Mouse (Mus musculus) midbrain, embryonic 15.5 days (tissue): ENCODE measurements around the gene Tbx4. TPM values are rescaled to one million over a fixed set of nuclear protein-coding genes. Genes with fewer than 3 reads are reported as not detected.
A peak's percentile ranks its signal among the peaks of the same experiment; 100 is the strongest.

Source experiments
- ATAC-seq: fragments of 200-750 bp; cut with Nextera tagmentation; replicated peaks from 2 replicates; pipeline ENCODE4 v1.8.0; 2017; ENCODE audit warnings: moderate TSS enrichment
- H3K27ac ChIP-seq: fragments of 300-500 bp; sonication (generic); 2 replicates; pipeline ENCODE4 v1.5.1; 2015; ENCODE audit warnings: mild to moderate bottlenecking, inconsistent platforms
- H3K27me3 ChIP-seq: fragments of 300-500 bp; sonication (generic); replicated peaks from 2 replicates; pipeline ENCODE4 v1.6.1; 2015; ENCODE audit warnings: inconsistent platforms
- H3K36me3 ChIP-seq: fragments of 300-500 bp; sonication (generic); replicated peaks from 2 replicates; pipeline ENCODE4 v1.6.1; 2015; ENCODE audit warnings: inconsistent platforms
- H3K4me1 ChIP-seq: fragments of 300-500 bp; sonication (generic); 2 replicates; pipeline ENCODE4 v1.6.1; 2015; ENCODE audit warnings: inconsistent platforms
- H3K4me2 ChIP-seq: fragments of 300-500 bp; sonication (generic); 2 replicates; pipeline ENCODE4 v1.6.1; 2015; ENCODE audit warnings: inconsistent platforms, mild to moderate bottlenecking, moderate library complexity
- H3K4me3 ChIP-seq: fragments of 300-500 bp; sonication (generic); 2 replicates; pipeline ENCODE4 v1.5.1; 2015; ENCODE audit warnings: mild to moderate bottlenecking, inconsistent platforms
- H3K9ac ChIP-seq: fragments of 300-500 bp; sonication (generic); 2 replicates; pipeline ENCODE4 v1.6.1; 2015; ENCODE audit warnings: mild to moderate bottlenecking, inconsistent platforms
- H3K9me3 ChIP-seq: fragments of 300-500 bp; sonication (generic); 2 replicates; pipeline ENCODE4 v1.6.1; 2016; ENCODE audit warnings: inconsistent platforms
- WGBS: fragments of 180-500 bp; shearing (Covaris S2); methylation state at CpG from one replicate; pipeline ENCODE4 v1.1.7; 2015; ENCODE audit warnings: mixed read lengths; 5-methylcytosine and 5-hydroxymethylcytosine counted together
- polyA plus RNA-seq: library from polyadenylated mRNA; unstranded; fragments of >200 nt; fragmentation: Nextera tagmentation; extraction: Ambion mirVana; gene quantifications from 2 replicates; pipeline ENCODE4 v1.2.1, GENCODE M21; 2015

The Tbx4 gene
- polyA plus RNA-seq, 1 experiment from 2014 or later: 0.46 TPM

DNA sequence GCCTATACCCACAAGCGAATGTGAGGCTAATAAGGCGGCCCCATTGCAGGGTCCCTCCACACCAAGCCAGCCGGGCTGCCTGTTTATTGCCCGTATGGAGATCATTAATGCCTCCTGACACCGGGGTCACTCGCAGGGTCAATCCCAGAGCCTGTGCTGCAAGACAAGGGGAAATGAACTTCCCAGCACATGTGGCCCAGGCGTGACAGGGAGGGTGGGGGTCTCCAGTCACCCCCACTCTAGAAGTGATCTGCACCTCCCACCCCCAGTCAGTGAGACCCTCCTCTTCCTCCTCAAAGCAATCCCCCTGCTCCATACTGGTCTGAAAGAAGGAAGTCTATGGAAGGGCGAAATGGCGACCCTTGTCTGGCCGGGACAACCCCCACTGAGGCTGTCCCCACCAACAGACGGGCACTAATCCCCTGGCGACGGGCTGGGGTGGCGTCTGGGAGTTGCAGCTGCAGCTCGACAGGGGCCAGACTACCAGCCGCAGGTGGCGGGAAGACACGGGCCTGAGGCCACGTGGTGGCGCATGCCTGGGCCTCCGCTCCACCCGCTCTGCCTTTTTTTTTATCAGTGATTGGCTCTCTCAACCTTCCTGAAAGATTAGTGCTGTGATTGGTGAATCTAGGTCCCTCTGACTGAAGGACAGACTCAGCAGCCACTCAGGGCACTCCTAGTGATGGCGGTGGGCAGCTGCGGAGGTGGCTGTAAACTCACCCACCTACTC is 10.0 kb upstream of the Tbx4 start:
- H3K4me3 ChIP-seq: no peak overlapping the region
- H3K4me2 ChIP-seq: peak overlapping the region; percentile 8; the same call in 1 of the 2 replicates
- H3K4me1 ChIP-seq: no peaks in the 10 kb centered on the region
- H3K27ac ChIP-seq: no peak overlapping the region
- no peaks in the 10 kb centered on the region for H3K27me3 ChIP-seq
- ATAC-seq: no peak
- H3K9me3 ChIP-seq: no peaks in the 10 kb centered on the region
- 61% methylated on average over 24 of the region's 24 CpGs for WGBS
- no peak overlapping the region for H3K9ac ChIP-seq
- H3K36me3 ChIP-seq: no peaks in the 10 kb centered on the region

DNA sequence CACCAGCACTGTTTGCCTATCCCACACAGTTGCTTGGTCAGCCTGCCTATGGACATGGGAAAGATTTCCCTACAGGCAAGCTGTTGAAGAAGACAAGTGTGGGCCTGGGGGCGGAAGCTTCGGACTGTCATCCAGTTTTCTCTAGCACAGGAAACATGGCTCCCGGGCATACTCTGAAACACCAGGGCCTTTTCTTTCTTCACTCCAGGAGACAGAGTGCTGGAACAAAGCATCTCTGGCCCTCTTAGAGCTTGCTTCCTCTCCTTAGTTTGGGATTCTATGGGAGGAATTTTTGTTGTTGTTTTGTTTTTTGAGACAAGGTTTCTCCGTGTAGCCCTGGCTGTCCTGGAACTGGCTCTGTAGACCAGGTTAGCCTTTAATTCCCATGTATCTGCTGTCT is 1.7 kb upstream of the Tbx4 start:
- Histone ChIP-seq H3K36me3 (no peaks in the 10 kb centered on the region), H3K4me3 (no peak overlapping the region), H3K27ac (no peak overlapping the region), H3K4me2 (no peak overlapping the region), H3K27me3 (peaks cover 54% of the 10 kb centered on the region), H3K4me1 (0 out of 2 replicates have a peak, but pooled peaks cover 4% of the 10 kb centered on the region), H3K9me3 (no peaks in the 10 kb centered on the region), H3K9ac (no peak overlapping the region)
- 53% methylated on average over 4 of the region's 4 CpGs for WGBS
- no peak for ATAC-seq

DNA sequence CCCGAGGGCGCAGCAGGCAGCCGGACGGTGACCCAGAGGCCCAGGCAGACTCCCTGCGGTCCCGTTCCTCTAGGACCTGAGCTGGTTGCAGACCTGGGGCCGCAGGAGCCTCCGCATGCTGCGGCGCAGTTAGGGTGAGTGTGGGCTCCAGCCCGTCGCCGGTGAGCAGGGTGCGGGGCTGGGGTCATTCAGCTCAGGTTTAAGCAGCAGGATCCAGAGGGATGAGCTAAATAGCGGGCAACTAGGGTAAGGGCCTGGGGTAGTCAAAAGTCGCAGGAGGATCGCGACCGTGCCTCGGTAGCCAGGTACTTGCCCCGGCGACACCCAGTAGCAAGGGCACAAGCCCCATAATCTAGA is 185 bp downstream of the Tbx4 start:
- no peak for ATAC-seq
- Histone ChIP-seq H3K36me3 (no peaks in the 10 kb centered on the region), H3K27me3 (peaks cover 73% of the 10 kb centered on the region)

DNA sequence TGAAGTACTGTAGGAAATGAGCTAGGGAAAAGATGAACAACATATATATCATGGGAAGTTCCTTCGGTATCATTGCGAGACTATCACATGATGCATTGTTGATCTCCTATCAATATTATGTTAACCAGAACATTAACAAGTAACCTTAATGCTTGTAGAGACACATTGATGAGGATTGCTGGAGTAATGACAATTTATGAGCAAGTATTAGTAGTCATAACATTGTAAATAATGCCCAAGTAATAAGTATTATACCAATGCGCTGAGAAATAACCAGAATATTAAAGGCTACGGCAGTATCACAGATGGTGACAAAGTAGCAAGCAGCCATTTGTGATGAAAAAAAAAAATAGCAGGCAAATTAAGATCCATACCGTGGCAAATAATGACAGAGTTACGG is 1.1 kb downstream of the Tbx4 start:
- no peak overlapping the region for H3K9ac ChIP-seq
- H3K36me3 ChIP-seq: no peaks in the 10 kb centered on the region
- no peak overlapping the region for H3K4me3 ChIP-seq
- H3K27ac ChIP-seq: no peak overlapping the region
- no peaks in the 10 kb centered on the region for H3K9me3 ChIP-seq
- peaks cover 81% of the 10 kb centered on the region for H3K27me3 ChIP-seq
- WGBS: 21% methylated on average over 6 of the region's 6 CpGs
- ATAC-seq: no peak
- H3K4me2 ChIP-seq: no peak overlapping the region
- peaks cover 12% of the 10 kb centered on the region; the same call in 1 of the 2 replicates for H3K4me1 ChIP-seq

More for the DNA sequence above, 185 bp downstream of the Tbx4 start:
- Histone ChIP-seq H3K4me1 (peaks cover 12% of the 10 kb centered on the region; the same call in 1 of the 2 replicates), H3K4me3 (no peak overlapping the region), H3K4me2 (no peak overlapping the region), H3K9me3 (no peaks in the 10 kb centered on the region), H3K9ac (no peak overlapping the region), H3K27ac (no peak overlapping the region)
- WGBS: 4% methylated on average over 22 of the region's 22 CpGs

DNA sequence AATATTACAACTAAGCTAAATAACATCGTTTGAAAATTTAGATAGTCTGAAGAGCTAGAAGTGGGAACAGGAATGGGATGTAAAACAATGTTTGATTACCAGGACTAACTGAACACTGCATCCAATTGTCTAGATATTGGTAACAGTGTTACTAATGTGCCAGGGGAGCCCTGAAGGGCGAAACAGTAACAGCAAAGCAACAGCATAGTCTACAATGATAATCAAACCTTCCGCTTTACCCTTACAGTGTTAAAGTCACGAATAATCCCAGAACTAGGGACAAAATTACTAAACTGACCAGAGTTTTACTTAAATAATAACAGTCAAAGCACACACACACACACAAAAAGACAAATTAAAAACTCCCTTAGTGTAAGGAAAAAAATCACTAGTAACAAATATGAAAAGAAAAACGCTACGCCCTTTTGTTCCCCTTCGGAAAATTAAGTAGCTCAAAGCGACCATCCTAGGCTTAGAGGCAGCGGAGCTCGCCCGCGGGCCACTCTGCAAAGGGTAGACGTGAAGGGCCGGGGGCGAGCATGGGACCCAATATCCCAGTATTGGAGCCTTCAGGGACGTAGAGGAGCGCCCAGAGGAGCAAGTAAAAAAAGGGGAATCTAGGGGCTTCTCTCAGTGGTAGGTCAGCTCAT is 1.7 kb downstream of the Tbx4 start:
- H3K27ac ChIP-seq: no peak overlapping the region
- no peak for ATAC-seq
- H3K4me3 ChIP-seq: no peak overlapping the region
- H3K4me1 ChIP-seq: peaks cover 12% of the 10 kb centered on the region; the same call in 1 of the 2 replicates
- H3K9ac ChIP-seq: no peak overlapping the region
- peaks cover 88% of the 10 kb centered on the region for H3K27me3 ChIP-seq
- no peaks in the 10 kb centered on the region for H3K36me3 ChIP-seq
- WGBS: 1% methylated on average over 17 of the region's 17 CpGs
- H3K4me2 ChIP-seq: no peak overlapping the region
- no peaks in the 10 kb centered on the region for H3K9me3 ChIP-seq

DNA sequence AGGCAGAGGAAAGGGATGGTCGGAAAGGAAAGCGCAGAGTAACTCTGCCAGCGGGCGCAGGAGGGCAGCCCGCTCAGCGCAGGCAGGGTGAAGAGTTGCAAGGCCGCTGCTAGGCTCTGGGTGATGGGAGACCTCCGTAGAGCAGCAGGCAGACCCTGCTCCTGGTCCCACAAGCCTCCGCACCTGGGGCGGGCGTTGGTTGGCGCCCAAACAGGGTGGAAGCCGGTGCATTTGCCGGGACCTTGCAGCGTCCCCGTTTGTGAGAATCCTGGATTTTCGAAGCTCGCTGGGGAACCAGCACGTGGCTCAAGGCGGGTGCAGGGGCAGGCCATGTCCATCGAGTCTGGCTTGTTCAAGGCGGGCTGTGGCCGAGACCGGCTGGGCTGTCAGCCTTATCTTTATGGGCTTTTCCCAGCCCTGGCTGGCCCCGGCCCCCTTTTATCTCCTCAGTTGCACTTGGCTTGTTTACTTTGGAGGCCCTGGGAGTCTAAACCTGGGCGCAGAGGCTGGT is 2.3 kb downstream of the Tbx4 start:
- Histone ChIP-seq H3K4me3 (no peak overlapping the region), H3K4me1 (peaks cover 12% of the 10 kb centered on the region; the same call in 1 of the 2 replicates), H3K27me3 (peaks cover 89% of the 10 kb centered on the region), H3K4me2 (no peak overlapping the region), H3K36me3 (no peaks in the 10 kb centered on the region), H3K27ac (no peak overlapping the region), H3K9ac (no peak overlapping the region), H3K9me3 (no peaks in the 10 kb centered on the region)
- 3% methylated on average over 26 of the region's 26 CpGs for WGBS
- ATAC-seq: no peak

DNA sequence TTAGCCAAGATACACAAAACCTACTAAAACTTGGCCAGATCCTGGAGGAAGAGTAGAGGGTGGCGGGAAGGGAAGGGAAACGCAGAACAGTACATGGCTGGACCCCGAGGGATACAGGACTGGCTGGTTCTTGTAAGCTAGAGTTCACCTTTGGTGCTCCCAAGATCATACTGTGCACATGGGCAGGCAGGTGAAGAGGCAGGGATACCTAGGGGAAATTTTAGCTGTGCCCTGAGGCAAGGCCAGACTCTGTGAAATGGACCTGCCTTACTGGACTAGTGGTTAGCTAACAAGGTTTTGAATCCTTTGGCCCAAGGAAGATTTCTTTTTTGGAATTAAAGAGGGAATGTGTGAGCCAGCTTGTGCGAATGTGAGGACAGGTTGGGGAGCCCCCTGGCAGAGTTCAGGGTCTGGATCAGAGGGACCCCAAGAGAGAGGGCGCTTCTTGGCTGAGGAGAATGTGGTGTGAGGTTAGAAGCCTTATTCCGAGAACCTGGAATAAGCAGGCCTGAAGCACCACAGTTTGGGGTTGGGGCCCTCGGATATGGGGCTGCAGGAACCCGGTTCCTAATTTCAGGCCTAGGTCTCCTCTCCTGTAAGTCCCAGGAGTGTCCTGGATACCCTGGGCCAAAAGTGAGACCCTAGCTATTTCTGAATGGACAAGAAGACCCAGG is 3.0 kb downstream of the Tbx4 start:
- Histone ChIP-seq H3K4me2 (no peak overlapping the region), H3K27me3 (peaks cover 92% of the 10 kb centered on the region), H3K9ac (no peak overlapping the region), H3K36me3 (no peaks in the 10 kb centered on the region), H3K9me3 (no peaks in the 10 kb centered on the region), H3K4me1 (peaks cover 12% of the 10 kb centered on the region; the same call in 1 of the 2 replicates), H3K27ac (no peak overlapping the region), H3K4me3 (no peak overlapping the region)
- 23% methylated on average over 8 of the region's 8 CpGs for WGBS
- no peak for ATAC-seq

DNA sequence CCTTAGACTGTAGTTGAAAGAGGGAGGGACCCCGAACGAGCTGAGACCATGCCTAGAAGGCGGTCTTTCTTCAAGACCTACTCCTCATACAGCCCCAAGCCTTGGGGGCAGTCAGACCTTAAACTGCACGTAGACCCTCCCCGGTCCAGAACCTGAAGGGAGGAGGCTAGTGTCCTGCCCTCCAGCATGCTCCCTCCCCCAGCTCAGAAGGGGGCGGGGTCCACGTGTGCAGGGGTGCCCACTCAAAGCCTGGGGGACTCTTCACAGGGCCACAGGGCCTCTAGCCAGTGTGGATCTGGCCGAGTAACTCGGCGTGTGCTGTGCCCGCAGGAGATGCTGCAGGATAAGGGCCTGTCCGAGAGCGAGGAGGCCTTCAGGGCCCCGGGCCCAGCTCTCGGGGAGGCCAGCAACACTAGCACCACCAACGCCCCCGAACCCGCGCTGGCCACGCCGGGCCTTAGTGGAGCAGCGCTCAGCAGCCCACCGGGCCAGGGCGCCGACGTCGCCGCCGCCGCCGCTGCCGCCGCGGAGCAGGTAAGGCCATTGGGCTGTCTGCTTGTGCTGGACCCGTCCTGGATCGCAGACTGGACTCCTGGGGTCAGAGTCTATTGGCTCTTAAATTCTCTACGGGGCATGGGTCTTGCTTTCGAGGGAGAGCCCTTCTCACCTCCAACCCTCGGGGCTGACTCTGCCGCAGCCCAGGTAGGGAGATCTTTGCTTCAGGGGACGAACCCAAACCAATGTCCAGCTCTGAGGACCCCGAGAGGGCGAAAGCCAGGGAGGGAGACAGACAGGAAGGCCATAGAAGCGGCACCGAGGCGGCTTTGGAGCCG is 3.7 kb downstream of the Tbx4 start:
- WGBS: 2% methylated on average over 47 of the region's 47 CpGs
- no peak overlapping the region for H3K4me3 ChIP-seq

DNA sequence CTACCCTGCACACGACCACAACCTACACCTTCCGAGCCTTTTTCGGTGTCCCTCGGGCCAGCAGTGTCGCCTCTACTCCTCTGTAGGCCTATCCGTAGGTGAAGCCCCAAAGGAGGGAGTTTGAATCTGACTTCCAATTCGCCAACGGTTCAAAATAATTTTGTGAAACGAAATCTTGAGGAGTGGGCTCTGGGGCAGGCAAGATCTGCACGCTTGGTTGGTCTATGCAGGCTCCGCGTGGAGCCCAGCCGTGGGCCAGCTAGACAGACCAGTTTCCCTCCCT is 4.3 kb downstream of the Tbx4 start:
- Histone ChIP-seq H3K4me3 (no peak overlapping the region), H3K9me3 (no peaks in the 10 kb centered on the region), H3K4me1 (peaks cover 21% of the 10 kb centered on the region), H3K27me3 (peaks cover 89% of the 10 kb centered on the region), H3K4me2 (no peak overlapping the region), H3K9ac (no peak overlapping the region), H3K27ac (no peak overlapping the region), H3K36me3 (no peaks in the 10 kb centered on the region)
- no peak for ATAC-seq
- WGBS: 2% methylated on average over 13 of the region's 13 CpGs

More for the DNA sequence above, 3.7 kb downstream of the Tbx4 start:
- peaks cover 16% of the 10 kb centered on the region for H3K4me1 ChIP-seq
- H3K36me3 ChIP-seq: no peaks in the 10 kb centered on the region
- no peak overlapping the region for H3K27ac ChIP-seq
- no peaks in the 10 kb centered on the region for H3K9me3 ChIP-seq
- H3K4me2 ChIP-seq: no peak overlapping the region
- no peak overlapping the region for H3K9ac ChIP-seq
- peaks cover 90% of the 10 kb centered on the region for H3K27me3 ChIP-seq
- no peak for ATAC-seq

DNA sequence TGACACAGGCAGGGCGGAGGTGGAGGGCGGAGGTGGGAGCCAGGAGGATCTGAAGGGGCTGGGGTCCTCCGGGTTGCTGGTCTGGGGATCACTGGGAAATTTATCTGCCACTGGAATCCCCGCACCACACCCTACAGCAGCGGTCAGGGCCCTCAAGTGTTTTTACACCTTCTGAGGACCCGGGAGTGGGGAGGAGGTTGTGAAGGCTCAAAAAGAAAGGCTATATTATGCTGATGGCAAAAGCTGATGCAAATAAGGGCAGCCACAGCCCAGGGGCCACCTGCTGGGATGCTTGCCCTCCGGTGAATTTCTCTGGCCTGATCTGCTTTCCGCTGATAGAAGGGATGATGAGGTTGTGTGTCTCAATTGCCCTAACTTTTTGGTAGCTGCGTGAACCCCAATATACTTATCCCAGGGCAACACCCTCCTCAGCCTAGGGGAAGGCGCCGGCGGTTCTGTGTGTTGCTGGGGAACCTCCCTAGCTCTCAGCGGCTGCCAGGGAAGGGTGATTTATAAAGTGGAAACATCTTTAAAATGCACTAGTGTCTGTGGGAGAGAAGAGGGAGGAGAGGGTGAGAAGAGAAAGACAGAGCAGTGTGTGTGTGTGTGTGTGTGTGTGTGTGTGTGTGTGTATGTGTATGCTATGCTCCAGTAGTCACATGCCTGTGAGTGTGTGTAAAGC is 4.9 kb downstream of the Tbx4 start:
- H3K4me2 ChIP-seq: no peak overlapping the region
- H3K27me3 ChIP-seq: peaks cover 89% of the 10 kb centered on the region
- no peak overlapping the region for H3K27ac ChIP-seq
- no peaks in the 10 kb centered on the region for H3K36me3 ChIP-seq
- ATAC-seq: no peak
- H3K9me3 ChIP-seq: no peaks in the 10 kb centered on the region
- peaks cover 21% of the 10 kb centered on the region for H3K4me1 ChIP-seq
- no peak overlapping the region for H3K9ac ChIP-seq
- H3K4me3 ChIP-seq: no peak overlapping the region
- 2% methylated on average over 13 of the region's 13 CpGs for WGBS

DNA sequence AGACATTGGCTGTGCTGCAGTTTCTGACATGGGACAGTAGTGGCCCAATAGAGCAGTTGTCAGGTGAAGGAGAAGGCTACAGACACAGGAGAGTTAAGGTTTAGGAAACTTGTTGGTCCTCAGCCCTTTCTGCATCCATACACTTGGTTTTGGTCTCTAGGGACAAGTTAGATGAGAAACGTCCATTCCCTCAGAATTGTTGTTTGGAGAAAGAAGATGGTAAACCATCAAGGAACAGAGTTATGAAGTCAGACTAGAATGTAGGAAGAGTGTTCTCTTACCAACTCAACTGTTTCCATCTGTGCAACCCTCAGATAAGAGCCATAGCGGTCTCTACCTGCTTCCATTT is 5.4 kb downstream of the Tbx4 start:
- H3K4me1 ChIP-seq: peaks cover 21% of the 10 kb centered on the region
- H3K27me3 ChIP-seq: peaks cover 88% of the 10 kb centered on the region
- H3K36me3 ChIP-seq: no peaks in the 10 kb centered on the region
- 5% methylated on average over 2 of the region's 2 CpGs for WGBS
- no peak overlapping the region for H3K4me2 ChIP-seq
- no peak overlapping the region for H3K9ac ChIP-seq
- H3K4me3 ChIP-seq: no peak overlapping the region
- H3K9me3 ChIP-seq: no peaks in the 10 kb centered on the region
- no peak for ATAC-seq
- no peak overlapping the region for H3K27ac ChIP-seq
